Mouse (Mus musculus): ENCODE measurements at regions not wholly inside any gene's neighbourhood (a gene's known extent, or its start where the extent isn't known, plus 50 kb on each side); places are given as distances from the start of the nearest gene placed in this dataset.

DNA sequence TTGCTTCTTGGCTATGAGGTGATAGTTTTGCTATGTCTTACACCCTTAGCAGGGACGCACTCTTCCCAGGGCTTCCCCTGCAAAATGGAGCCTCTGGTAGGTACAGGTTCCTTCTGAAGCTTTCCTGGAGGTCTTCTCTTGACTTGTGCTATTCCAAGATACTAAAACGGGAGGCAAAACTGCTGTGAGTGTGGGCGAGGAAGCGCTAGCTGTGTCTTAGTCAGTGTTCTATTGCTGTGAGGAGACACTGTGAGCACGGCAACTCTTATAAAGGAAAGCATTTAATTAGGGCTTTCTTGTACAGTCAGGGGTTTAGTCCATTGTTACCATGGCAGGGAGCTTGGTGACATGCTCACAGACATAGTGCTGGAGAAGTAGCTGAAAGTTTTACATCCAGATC lies 99.9 kb upstream of the Tnr start:
- TF ChIP-seq ZNF384 (IDR thresholded peaks at IDR 0.05; ENCODE audit: low read depth, low read length) (no peak), POLR2A (IDR thresholded peaks at IDR 0.05; ENCODE audit: low read depth, low read length) (no peak), CTCF (conservative IDR thresholded peaks at IDR 0.05 in 1 of 2, IDR thresholded peaks at IDR 0.05 in 1 of 2; ENCODE audit: low read depth in 2 of 2, low read length in 2 of 2) (no peak), USF1 (IDR thresholded peaks at IDR 0.05; ENCODE audit: low read depth, low read length) (no peak), GABPA (IDR thresholded peaks at IDR 0.05; ENCODE audit: insufficient replicate concordance, low read depth, low read length) (no peak), ELF1 (IDR thresholded peaks at IDR 0.05; ENCODE audit: low read depth, low read length) (no peak), MYC (IDR thresholded peaks at IDR 0.05; ENCODE audit: low read depth, low read length) (no peak), TCF12 (IDR thresholded peaks at IDR 0.05; ENCODE audit: low read depth, low read length) (no peak), RAD21 (IDR thresholded peaks at IDR 0.05; ENCODE audit: low read depth, low read length) (no peak), USF2 (conservative IDR thresholded peaks at IDR 0.05; ENCODE audit: low read depth, low read length) (no peak), MAFK (IDR thresholded peaks at IDR 0.05; ENCODE audit: insufficient replicate concordance, low read length) (no peak)
